Mouse (Mus musculus) liver, postnatal 0 days (tissue): Measurements from ENCODE around the gene Pax7.

Source experiments
- CTCF ChIP-seq: sonication (generic); IDR thresholded peaks from 2 replicates; pipeline ENCODE4 v1.5.1; 2016; ENCODE audit warnings: antibody characterized with exemption, low read depth
- EP300 ChIP-seq: IDR thresholded peaks from 2 replicates; pipeline ENCODE4 v1.6.1; 2016; ENCODE audit warnings: antibody characterized with exemption, low read depth, mild to moderate bottlenecking

DNA sequence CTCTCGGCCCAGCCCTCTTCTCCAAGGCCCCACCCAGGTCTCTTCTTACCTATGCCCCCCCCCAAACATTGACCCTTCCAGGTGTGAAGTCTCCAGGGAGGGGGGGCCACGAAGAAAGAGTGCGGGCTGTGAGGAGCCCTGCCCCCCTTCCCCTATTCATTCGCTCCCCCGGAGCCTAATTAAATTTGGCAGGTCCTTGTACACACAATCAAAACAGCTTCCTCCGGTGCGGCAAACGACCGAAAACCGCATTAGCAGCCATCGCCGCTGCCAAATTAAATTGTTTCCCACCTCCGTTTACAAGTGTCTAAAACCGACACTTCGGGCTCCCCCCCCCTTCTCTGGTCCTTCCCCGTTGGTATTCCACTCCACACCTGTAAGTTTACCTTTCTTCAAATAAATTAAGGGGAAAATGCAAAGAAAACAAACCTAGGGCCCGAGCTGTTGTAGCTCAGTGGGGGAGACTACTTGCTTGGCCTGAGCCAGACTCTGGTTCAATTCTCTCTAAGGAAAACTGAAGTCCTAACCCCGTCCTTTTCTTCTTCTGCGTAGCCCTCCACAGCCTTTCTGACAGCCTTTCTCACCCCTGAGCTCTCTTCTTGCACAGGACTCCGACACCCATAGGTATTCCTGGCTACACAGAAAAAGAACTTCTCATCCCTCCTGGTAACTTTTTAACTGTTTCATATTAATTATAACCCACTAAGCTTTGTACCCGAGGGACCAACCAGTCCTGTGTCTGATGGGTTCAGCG lies 8.6 kb downstream of the Pax7 start:
- TF ChIP-seq CTCF (no peak), EP300 (no peak)
